Mouse (Mus musculus) hindlimb bud, embryonic 11.5 days (tissue): ENCODE measurements around the gene Erv3.

ENCODE experiments used
- DNase-seq: peaks from one replicate; pipeline ENCODE4 v3.0.0-alpha.2; 2012; ENCODE audit warnings: low read depth, low spot score; ENCODE audit errors: extremely low spot score

Erv3 gene

GRCm38 (mm10) chr2:131859721-131860120, at the start of gene Erv3:
Erv3 (minus strand) TSS chr2:131859747.
- DNase-seq, result no peak

- no peak for DNase-seq
Measured at GRCm38 (mm10) chr2:131908906-131909305, 49.4 kb upstream of the Erv3 start.

- no peak for DNase-seq
Measured at GRCm38 (mm10) chr2:131908351-131908861, 48.9 kb upstream of the Erv3 start.

- no peak for DNase-seq
Measured at GRCm38 (mm10) chr2:131907311-131907710, 47.8 kb upstream of the Erv3 start.

- no peak for DNase-seq
Measured at GRCm38 (mm10) chr2:131906846-131907245, 47.3 kb upstream of the Erv3 start.

GRCm38 (mm10) chr2:131906266-131906665, 46.7 kb upstream of the Erv3 start:
- no peak for DNase-seq

- DNase-seq, result no peak
Measured at GRCm38 (mm10) chr2:131905776-131906175, 46.2 kb upstream of the Erv3 start.

- no peak for DNase-seq
Measured at GRCm38 (mm10) chr2:131905025-131905424, 45.5 kb upstream of the Erv3 start.

GRCm38 (mm10) chr2:131902867-131903266, 43.3 kb upstream of the Erv3 start:
- DNase-seq, result no peak

- DNase-seq, result no peak
Measured at GRCm38 (mm10) chr2:131902423-131902822, 42.9 kb upstream of the Erv3 start.

- no peak for DNase-seq
Measured at GRCm38 (mm10) chr2:131897336-131898109, 38.0 kb upstream of the Erv3 start.

GRCm38 (mm10) chr2:131896011-131896410, 36.5 kb upstream of the Erv3 start:
- no peak for DNase-seq

GRCm38 (mm10) chr2:131895106-131895505, 35.6 kb upstream of the Erv3 start:
- no peak for DNase-seq

- DNase-seq, result no peak
Measured at GRCm38 (mm10) chr2:131892534-131892933, 33.0 kb upstream of the Erv3 start.

GRCm38 (mm10) chr2:131888233-131888632, 28.7 kb upstream of the Erv3 start:
- no peak for DNase-seq

GRCm38 (mm10) chr2:131886503-131887160, 27.1 kb upstream of the Erv3 start:
- DNase-seq, result no peak

GRCm38 (mm10) chr2:131883136-131883535, 23.6 kb upstream of the Erv3 start:
- DNase-seq, result no peak

GRCm38 (mm10) chr2:131881766-131882165, 22.2 kb upstream of the Erv3 start:
- no peak for DNase-seq

GRCm38 (mm10) chr2:131876551-131877265, 17.2 kb upstream of the Erv3 start:
- no peak for DNase-seq

GRCm38 (mm10) chr2:131873376-131873775, 13.8 kb upstream of the Erv3 start:
- no peak for DNase-seq

GRCm38 (mm10) chr2:131868983-131869382, 9.4 kb upstream of the Erv3 start:
- DNase-seq, result no peak

GRCm38 (mm10) chr2:131866676-131867075, 7.1 kb upstream of the Erv3 start:
- no peak for DNase-seq
